Mouse (Mus musculus): ENCODE results near the gene Henmt1.
A peak's percentile ranks its signal among the peaks of the same experiment; 100 is the strongest.

The Henmt1 gene

DNA sequence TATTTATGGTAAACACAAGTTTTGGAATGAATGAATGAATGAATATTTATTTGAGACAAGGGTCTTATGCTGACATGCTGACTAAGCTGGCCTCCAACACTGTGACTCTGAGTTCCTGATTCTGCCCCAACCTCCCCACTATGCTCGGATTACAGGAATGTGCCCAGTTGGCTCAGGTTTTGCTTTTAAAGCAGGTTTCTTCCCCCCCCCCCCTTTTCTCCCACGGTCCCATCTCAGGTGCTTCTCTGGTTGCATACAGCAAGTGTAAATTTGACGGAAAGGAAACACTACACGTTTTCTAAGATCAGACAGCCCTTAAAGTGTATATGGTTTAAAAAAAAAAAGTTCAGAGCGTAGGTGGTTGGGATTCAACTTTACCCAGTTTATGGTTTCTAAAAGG is at the start of gene Henmt1:
Gene Henmt1, plus strand, starts transcription at position 301 of the 400 bp plus-strand sequence.
- no peak for DNase-seq (ENCODE audit: low read depth in 2 of 2, low spot score in 2 of 2)

DNA sequence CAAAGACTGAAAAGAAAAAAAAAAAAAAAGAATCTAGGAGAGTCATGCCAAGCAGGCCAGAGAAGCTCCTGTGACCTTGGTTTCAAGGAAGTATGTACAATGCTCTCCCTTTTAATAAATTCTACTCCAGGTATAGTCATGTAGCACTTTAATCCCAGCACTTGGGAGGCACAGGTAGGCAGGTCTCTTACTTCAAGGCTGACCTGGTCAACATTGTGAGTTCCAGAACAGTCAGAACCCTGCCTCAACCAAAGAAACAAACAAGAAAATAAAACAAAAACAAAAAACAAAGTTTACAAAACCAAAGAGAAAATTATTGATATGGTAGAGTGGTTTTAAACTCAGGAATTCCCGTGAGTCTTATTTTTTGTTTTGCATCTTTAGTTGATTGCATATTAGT is 49.8 kb upstream of the Henmt1 start, which contains the start of gene Fndc7:
Gene Fndc7, minus strand, starts transcription at position 101 of the 400 bp plus-strand sequence.
- DNase-seq (ENCODE audit: low read depth in 2 of 2, low spot score in 2 of 2), result no peak

DNA sequence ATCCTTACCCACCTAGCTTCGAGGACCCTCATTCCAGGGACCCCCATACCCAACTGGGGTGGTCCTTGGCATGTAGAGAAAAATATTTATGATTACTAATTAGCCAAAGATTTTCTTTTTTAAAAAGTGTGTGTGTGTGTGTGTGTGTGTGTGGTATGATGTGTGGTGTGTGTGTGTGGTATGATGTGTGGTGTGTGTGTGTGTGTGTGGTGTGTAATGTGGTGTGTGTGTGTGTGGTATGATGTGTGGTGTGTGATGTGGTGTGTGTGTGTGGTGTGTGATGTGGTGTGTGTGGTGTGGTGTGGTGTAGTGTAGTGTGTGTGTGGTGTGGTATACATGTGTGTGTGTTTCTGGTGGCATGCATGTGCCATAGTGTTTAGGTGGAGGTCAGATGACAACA is 47.6 kb upstream of the Henmt1 start:
- DNase-seq (ENCODE audit: low read depth in 2 of 2, low spot score in 2 of 2), result no peak

DNA sequence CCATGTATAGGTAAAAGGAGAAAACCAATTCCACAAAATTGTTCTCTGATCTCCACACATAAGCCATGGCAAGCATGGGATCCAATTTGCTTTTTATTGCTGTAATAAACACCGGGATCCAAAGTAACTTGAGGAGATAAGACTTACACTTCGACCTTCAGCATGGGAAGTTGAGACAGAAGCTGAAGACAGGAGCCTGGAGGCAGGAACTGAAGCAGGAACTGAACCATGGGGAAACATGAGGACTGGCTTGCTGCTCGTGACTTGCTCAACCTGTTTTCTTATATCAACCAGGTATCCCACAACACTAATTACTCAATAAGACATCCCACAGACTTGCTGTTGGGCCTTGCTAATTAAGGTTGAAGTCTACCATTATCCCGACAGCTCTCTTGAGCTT is 46.8 kb upstream of the Henmt1 start:
- no peak for DNase-seq (ENCODE audit: low read depth in 2 of 2, low spot score in 2 of 2)

DNA sequence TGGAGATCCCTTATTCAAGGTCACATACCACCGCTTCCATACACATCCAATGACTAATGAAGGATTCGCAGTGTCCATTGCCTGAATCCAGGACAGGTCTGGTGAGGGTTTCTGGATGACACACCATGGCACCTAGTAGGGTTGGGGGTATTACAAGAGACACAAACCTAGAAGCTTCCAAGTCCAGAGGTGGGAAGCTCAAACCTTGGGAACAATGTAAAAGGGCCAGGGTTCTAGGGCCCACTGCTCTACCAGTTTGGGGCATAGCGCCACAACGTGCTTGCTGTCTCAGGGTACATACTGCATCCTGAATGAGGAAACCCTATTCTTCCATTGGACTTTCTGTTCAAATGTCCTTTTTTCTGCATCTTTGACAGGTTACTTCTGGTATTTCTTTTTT is 41.0 kb upstream of the Henmt1 start:
- no peak for DNase-seq (ENCODE audit: low read depth in 2 of 2, low spot score in 2 of 2)

DNA sequence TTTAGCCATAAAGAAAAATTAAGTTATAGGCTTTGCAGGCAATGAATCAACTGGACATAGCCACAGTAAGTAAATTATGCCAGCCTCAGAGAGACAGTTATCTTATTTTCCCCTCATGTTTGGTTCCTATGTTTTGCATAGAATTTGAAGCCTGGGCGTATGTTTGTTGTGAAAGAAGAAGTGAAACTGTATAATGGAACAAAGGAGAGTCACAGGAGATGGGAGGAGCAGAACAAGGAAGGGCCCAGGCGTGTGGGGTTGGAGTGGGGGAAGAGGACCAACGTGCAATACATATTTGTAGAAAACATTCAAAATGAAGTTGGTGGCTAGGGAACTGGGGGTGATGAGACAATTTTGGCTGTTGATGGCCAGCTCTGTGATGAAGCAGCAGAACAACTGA is 39.5 kb upstream of the Henmt1 start:
- DNase-seq (ENCODE audit: low read depth in 2 of 2, low spot score in 2 of 2), result no peak

DNA sequence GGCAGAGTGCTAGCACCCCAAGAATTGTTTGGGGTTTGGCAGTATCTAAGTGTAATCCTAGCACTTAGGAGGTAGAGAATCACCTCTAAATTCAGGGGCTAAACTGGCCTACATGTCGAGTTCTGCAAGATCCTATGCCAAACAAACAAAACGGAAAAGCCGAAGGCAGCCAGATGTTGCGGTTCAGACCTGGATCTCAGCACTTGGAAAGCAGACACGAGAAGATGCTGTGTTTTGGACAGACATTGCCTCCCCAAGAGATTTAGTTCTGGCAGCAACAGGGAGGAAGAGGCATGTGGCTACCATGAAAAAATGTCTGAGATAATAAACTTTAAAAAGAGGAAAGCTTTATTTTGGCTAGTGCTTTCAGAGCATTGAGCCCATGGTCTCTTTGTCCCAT is 39.0 kb upstream of the Henmt1 start:
- DNase-seq (ENCODE audit: low read depth in 2 of 2, low spot score in 2 of 2), result no peak

DNA sequence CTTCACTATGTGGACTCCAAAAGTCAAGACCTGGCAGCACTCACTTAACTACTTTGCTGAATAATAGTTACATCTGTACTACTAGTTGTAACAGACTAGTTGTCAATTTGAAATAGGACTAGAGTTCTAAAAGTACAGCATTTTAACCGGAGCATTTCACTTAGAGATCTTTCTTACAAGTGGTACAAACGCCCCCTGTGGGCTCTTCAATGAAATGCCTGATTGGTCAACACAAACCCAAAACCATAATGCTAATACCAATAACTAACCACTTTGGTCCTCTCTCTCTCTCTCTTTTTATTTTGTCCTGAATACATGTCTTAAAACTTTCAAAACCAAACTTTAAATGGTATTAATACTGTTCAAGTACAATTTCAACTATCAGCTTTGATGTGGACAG is 37.6 kb upstream of the Henmt1 start:
- no peak for DNase-seq (ENCODE audit: low read depth in 2 of 2, low spot score in 2 of 2)

DNA sequence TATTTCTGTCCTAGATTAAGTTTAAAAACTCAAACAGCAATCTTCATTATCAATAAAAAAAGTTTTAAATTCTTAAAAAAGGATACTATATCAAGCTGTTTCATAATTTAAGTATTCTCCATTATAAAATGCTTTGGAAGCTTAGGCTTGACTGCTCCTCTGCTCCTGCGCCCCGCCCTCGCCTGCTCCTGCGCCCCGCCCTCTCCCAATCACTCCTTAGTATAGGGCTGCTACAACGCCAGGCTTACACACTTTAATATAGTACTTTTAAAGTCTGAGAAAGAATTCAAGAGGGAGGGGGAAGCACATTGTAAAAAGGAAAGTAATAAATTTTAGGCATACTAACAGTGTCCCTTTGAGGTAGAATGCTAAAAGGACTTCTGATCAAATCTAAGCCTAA is 36.7 kb upstream of the Henmt1 start:
- no peak for DNase-seq (ENCODE audit: low read depth in 2 of 2, low spot score in 2 of 2)

DNA sequence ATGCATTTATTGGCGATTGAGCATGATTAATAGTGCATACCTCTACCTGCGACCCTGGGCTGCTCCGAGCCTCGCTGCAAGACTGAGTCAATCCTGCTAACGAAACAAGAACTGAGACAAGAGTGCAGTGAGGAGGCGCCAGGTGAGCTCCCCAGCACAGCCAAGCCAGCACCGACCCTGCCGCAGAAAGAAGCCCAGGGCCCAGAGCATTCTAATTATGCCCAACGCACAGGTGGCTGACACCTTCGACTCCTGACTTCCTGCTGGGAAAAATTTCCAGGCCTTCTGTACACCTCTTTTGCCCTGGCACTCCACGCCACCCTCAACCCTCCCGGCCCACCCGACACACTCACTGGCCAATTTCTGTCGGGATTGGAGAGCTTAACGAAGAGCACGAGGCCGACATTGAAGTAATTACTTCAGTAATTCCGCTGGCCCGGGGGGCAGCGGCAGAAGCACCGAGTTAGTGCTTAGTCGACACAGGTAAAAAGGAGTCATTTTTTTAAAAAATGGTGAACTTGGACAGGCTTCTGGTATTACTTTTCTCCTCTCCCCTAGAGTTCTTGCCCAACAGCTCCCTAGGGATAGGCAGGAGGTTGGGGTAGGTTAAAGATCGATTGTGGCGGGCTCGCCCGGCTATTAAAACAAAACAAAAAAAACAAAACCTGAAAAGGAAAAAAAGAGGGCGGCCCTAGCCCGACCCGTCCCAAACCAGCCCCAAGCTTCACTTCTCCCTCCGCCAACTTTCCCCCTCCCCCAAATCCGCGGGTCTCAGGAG is 29.2 kb upstream of the Henmt1 start:
- no peak for DNase-seq (ENCODE audit: low read depth in 2 of 2, low spot score in 2 of 2)

DNA sequence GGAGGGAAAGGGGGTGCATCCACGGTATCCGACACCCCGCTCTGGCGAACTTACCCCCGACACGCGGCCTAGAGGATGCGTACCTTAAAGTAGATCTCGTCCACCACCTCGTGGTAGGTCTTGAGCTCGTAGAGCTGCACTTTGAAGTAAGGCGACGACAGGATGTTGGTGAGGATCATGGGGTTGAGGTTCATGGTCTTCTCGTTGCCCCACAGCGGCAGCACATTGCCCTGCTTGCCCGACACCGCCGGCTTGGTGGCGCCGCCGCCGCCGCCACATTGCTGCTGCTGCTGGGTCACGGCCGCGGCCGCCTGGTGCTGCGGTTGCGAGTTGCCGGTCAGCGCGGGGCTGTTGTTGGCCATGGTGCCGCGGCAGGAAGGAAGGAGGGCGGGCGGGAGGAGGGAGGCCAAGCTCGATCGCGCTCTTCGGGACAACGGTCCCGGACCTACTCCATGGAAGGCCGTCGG is 28.6 kb upstream of the Henmt1 start:
- peak; percentile 82 to 88 for DNase-seq (ENCODE audit: low read depth in 2 of 2, low spot score in 2 of 2)

DNA sequence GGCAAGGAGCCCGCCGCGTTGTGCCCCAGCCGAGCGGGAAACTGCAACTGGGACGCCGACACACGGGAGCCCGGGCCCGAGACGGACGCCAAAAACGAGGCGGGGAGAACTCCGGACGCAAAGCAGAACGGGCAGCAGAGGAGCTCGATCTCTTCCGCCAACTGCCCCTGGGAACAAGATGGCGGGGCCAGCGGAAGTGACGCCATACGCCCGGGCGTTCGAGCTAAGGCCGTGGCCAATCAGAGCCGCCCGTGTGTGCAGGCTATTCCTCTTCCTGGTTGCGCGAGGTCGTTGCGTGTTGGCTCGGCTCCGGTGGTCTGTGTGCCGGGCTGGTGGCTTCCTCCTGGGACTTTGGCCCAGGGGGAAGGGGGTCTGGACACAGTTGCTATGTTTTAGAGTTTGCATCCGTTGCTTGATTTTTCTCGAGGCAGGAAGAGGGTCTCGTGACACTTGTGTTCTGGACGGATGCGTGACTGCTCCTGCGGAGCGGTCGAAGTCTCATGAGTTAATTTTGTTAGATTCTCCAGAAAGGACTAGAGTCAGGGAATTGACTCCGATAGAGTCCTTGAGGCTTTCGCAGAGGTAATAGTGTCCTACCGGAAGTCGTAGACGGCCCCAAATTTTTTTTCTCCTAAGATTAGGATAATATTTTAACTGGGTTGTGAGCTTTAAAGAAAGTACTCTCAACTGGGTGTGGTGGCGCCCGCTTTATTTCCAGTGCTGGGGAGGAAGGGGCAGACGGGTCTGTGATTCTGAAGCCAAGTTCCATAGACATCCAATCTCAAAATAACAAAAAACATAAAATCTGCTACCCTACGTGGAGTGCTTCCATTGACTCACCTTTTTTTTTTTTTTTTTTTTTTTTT is 27.9 kb upstream of the Henmt1 start, which contains the start of gene Prpf38b:
Gene Prpf38b, minus strand, starts transcription at position 180 of the 866 bp plus-strand sequence.
- peak; percentile 91 to 92 for DNase-seq (ENCODE audit: low read depth in 2 of 2, low spot score in 2 of 2)

DNA sequence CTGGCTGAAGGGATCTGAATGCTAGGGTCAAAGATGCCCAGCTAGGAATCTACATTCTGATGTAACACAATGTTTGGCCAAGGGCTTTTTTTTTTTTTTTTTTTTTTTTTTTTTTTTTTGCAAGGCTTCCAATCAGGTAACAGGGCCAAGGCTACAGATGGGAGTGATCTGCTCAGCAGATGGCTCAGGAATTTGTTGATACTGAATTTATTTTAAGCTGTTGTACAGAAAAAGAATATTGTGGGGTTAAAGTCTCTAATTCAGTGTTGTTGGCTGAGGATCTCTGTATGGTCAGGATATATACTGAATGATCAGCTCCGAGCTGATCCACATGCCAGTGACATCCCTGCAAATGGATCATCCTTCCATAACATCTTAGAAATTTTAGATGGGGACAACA is 23.7 kb upstream of the Henmt1 start:
- DNase-seq (ENCODE audit: low read depth in 2 of 2, low spot score in 2 of 2), result no peak

DNA sequence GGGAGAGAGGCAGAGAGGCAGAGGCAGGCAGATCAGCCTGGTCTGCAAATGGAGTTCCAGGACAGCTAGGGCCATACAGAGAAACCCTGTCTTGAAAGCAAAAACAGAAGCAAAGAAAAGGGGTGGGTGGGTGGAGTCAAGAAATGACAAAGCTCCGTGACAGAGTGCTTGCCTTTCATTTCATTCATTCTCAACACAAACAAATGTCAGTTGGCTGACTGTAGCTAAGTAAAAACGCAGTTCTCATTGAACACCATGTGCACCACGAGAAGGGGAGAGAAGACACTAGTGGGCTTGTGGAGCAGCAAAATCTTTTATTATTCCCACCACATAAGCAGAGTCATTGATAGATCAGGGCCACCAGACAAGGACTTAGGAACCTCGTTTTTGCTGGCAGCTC is 22.8 kb upstream of the Henmt1 start:
- DNase-seq (ENCODE audit: low read depth in 2 of 2, low spot score in 2 of 2), result no peak

DNA sequence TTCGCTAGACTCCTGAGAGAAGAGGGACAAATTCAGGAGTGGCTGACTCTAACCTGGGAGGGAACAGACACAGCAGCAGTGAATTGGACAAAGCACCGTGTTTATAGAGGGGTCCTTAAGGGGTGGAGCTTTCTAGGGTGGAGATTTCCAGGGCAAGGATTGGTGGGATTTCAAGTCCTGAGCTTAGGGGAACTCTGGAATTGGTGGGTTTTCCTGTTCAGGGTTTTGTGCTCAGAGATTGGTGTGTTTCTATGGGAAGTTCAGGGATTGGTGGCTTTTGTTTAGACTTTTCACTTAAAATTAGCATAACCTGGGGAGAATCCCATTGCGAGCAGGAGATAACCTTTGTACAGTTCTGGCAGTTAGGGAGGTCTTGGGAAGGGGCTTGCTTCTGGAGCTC is 21.7 kb upstream of the Henmt1 start:
- no peak for DNase-seq (ENCODE audit: low read depth in 2 of 2, low spot score in 2 of 2)

DNA sequence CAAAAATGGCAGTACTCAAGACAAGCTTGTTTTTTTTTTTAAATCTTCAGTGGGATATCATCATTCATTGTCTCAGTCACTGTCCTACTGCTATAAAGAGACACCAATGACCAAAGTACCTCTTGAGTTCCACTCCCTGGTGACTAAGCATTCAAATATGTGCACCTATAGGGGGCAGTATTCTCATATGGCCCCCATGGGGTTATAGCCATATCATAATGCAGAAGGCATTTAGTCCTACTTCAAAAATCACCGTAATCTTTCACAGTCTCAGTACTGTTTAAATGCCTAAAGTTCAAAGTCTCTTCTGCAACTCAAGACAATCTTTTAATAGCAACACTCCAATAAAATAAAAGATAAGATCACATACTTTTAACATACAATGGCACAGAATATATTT is 20.8 kb upstream of the Henmt1 start:
- DNase-seq (ENCODE audit: low read depth in 2 of 2, low spot score in 2 of 2), result no peak

DNA sequence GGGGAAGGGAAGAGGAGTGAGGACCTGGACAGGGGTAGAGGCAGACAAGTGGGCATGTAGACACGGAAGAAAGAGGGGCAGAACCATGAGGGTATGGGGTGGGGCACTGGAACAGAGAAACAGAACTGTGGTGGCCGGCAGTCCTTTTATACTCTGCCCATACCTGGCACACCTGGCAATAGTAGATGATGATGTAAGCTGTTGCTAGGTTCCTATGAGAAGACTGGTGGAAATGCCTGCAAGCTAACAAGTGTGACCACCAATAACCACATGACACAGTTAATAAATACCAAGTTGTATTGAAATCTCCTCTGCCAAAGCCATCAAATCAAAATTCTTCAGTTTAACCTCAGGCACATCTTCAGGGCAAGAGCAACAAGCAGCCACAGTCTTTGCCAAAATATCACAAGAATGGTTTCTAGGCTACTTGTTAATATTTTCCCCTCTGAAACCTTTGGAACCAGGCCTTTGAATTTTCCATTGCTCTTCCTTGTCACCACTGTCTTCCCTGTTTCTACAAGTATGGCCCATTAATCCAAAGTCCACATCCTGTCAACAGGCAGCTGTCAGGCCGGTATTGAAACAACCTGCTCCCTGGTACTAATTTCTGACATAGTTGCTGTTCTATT is 19.1 kb upstream of the Henmt1 start:
- DNase-seq (ENCODE audit: low read depth in 2 of 2, low spot score in 2 of 2), result no peak

DNA sequence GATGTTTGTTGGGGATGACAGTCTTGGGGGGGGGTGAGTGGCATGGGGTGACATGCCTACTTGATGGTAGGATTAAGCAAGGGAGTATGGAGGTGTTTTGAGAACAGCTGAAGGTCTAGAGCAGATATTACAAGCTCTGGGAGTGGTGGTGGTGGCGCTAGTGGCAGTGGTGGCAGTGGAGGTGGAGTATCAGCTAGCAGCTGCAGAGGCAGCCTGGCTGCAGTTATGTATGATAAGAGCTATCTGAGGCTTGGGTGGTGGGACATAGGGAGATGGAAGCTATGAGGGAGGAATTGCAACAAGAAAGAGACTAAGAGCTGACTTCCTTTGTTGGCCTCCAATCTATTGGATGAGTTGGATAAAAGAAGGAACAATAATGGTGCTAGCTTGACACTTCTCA is 17.9 kb upstream of the Henmt1 start:
- no peak for DNase-seq (ENCODE audit: low read depth in 2 of 2, low spot score in 2 of 2)

DNA sequence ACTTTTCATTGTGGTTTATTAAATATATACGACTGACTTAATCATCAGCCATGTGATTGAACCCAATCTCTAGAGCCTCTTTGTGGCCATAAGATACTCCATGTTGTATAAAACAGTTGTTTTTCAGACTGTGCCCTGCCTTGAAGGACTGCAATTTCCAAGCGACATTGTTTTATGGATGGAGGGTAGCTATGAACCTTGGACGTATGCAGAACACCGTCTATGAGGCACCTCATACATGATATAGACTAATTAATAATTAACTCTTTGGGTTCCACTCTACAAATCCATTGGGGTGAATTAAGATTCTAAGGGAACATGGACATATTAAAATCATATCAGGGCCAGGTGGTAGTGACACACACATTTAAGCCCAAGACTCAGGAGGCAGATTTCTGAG is 14.0 kb upstream of the Henmt1 start:
- no peak for DNase-seq (ENCODE audit: low read depth in 2 of 2, low spot score in 2 of 2)

DNA sequence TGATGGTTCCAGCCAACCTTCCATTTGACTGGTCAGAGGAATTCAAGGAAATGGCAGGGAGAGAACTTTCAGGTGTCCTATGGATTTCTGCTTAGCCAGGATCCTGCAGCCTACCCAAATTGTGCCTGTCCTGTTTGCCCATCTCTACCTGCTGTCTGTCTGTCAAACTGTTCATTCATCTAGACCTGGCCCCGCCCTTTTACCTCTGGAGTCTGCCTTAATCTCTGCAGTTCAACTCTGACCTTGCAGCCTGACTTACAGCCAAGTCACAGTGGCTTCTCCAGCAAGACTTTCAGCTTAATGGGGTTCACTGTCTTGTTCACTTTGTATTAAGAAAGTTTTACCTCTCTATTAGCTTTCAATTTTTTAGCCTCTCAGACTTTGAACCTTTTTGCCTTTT is 13.4 kb upstream of the Henmt1 start:
- no peak for DNase-seq (ENCODE audit: low read depth in 2 of 2, low spot score in 2 of 2)

DNA sequence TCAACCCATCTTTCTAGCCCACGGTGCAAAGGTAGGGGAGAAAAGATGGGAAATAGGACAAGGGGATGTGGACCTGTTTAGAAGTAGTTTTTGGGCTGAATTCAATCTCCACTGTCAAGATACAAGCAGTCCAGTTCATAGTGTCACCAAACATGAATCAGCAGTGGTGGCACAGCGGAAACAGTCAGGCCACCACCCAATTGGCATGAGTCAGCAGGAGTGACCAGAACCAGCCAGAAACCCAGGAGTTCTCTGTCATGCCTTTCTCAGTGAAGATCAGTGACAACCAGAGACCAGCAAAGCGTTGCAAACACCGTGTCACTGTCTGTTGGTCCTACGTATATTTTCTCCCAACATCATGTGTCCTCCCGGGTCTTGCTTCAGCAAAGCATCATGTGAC is 6.1 kb upstream of the Henmt1 start:
- DNase-seq (ENCODE audit: low read depth in 2 of 2, low spot score in 2 of 2), result no peak

DNA sequence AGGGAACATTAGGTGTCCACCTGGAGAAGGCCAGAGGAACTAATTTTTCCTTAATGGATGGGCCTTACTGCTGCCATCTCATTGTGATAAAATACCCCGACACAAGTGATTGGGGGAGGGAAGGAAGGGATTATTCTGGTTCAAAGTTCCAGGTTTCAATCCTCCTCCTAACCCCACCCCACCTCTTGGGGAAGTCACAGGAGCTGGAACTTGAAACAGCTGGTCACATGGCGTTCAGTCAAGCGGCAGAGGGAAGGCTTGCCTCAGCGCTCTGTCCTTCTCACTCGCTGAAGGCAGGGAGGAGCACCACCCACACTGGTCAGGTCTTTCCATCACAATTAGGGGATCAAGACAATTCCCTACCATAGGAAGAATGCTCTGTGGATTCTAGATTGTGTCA is 982 bp upstream of the Henmt1 start:
- no peak for DNase-seq (ENCODE audit: low read depth in 2 of 2, low spot score in 2 of 2)

All from CD8-positive naive resting alpha-beta T cell, adult 2 months (primary cell).